Mouse (Mus musculus): ENCODE measurements around the gene Gm8165. TPM values are rescaled to one million over a fixed set of nuclear protein-coding genes. Genes with fewer than 3 reads are reported as not detected.
"Not testable (repeated sequence)": the region's sequence is repeated elsewhere in the genome, so short reads cannot be mapped to it uniquely, and the experiment has no call there.

Gm8165 gene
- not detected in 2 replicates for polyA plus RNA-seq (2015; fragmentation: Nextera tagmentation; extraction: Ambion mirVana)

GRCm38 (mm10) chr14:43677099-43677498 is at the start of gene Gm8165:
TSS of gene Gm8165 (minus strand) at chr14:43677199.
- H3K4me1 ChIP-seq; H3K27ac ChIP-seq; H3K36me3 ChIP-seq; H3K4me2 ChIP-seq; H3K9ac ChIP-seq; H3K4me3 ChIP-seq; H3K9me3 ChIP-seq; H3K27me3 ChIP-seq; ATAC-seq (ENCODE audit: borderline replicate concordance, extremely low read depth, low FRiP score, low TSS enrichment): not testable (repeated sequence)
- WGBS = 80% methylated on average over 1 of the region's 2 CpGs

GRCm38 (mm10) chr14:43697621-43698020 is 20.6 kb upstream of the Gm8165 start, which contains the start of gene Gm7324:
TSS of gene Gm7324 (plus strand) at chr14:43697828.
- ATAC-seq (ENCODE audit: borderline replicate concordance, extremely low read depth, low FRiP score, low TSS enrichment); H3K27me3 ChIP-seq; H3K4me1 ChIP-seq; H3K9ac ChIP-seq; H3K36me3 ChIP-seq; H3K9me3 ChIP-seq; H3K4me2 ChIP-seq; H3K27ac ChIP-seq; H3K4me3 ChIP-seq: not testable (repeated sequence)
- 75% methylated on average over 4 of the region's 4 CpGs for WGBS

Other genes with a start within 250 kb of the Gm8165 start
- gene Gm5799, start 133.6 kb downstream of the Gm8165 start, polyA plus RNA-seq (2015; fragmentation: Nextera tagmentation; extraction: Ambion mirVana) = 0.20 TPM in 1 of 2 replicates, not detected in the other
- not detected in 2 replicates for gene Gm17654, start 98.1 kb downstream of the Gm8165 start, polyA plus RNA-seq (2015; fragmentation: Nextera tagmentation; extraction: Ambion mirVana)
- gene Gm10375, start 69.2 kb downstream of the Gm8165 start, polyA plus RNA-seq (2015; fragmentation: Nextera tagmentation; extraction: Ambion mirVana) = not detected in 2 replicates
- 0.57 and 1.1 TPM in 2 replicates for gene Gm7324, start 20.6 kb upstream of the Gm8165 start, polyA plus RNA-seq (2015; fragmentation: Nextera tagmentation; extraction: Ambion mirVana)
- not detected in 2 replicates for gene Gm16506, start 50.3 kb upstream of the Gm8165 start, polyA plus RNA-seq (2015; fragmentation: Nextera tagmentation; extraction: Ambion mirVana)
- not detected in 2 replicates for gene Gm6526, start 70.7 kb upstream of the Gm8165 start, polyA plus RNA-seq (2015; fragmentation: Nextera tagmentation; extraction: Ambion mirVana)
- not detected in 2 replicates for gene Gm8180, start 107.5 kb upstream of the Gm8165 start, polyA plus RNA-seq (2015; fragmentation: Nextera tagmentation; extraction: Ambion mirVana)
- not detected in 2 replicates for gene Ear1, start 198.3 kb upstream of the Gm8165 start, polyA plus RNA-seq (2015; fragmentation: Nextera tagmentation; extraction: Ambion mirVana)
- gene Ear10, start 246.4 kb upstream of the Gm8165 start, polyA plus RNA-seq (2015; fragmentation: Nextera tagmentation; extraction: Ambion mirVana) = not detected in 2 replicates
- gene Gm8113, start 248.2 kb upstream of the Gm8165 start, polyA plus RNA-seq (2015; fragmentation: Nextera tagmentation; extraction: Ambion mirVana) = 32.5 and 33.4 TPM in 2 replicates